In the genomic region with DNA sequence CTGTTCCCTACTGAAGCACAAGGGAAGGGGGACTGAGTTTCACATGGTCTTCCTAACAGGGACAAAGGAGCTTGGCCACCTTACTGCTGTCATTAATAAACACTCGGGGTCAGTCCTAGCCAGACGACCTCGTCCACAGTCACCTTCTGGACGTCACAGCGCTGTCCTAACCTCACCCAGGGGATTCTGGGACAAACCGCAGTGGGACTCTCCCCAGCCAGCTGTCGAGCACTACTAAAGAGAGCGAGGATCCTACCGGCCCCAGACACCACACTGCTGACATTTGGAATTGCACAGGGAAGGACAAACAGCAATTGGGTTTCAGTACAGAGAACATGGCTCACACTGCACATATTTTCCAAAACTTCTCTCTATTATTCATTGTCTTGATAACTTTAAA, we compare ENCODE assay signal across 27 mouse cellular contexts.
A peak's percentile ranks its signal among the peaks of the same experiment; 100 is the strongest.
DNase-seq lines count a peak whose midpoint lies in the region; ATAC-seq lines count a peak whose summit lies in the region.
"Had no signal": no experiment of that assay in that cellular context is flagged by ENCODE, and none has a peak within 500 bp of the region (broad histone marks: within the 10 kb centered on the region; RNA-seq: fewer than 3 reads in every experiment).

No protein-coding gene starts in this region.

- no peaks in the 10 kb centered on the region; the same call in 1 of the 2 replicates for H3K36me3 ChIP-seq in forebrain, embryonic 11.5 days (ENCODE audit: control insufficient read depth, insufficient read depth, low read length)
- H3K36me3 ChIP-seq in forebrain, embryonic 10.5 days (replicated peaks): peaks cover 37% of the 10 kb centered on the region
- no peaks in the 10 kb centered on the region for H3K36me3 ChIP-seq in hindbrain, embryonic 11.5 days (ENCODE audit: control insufficient read depth, insufficient read depth, low read length)
- peaks cover 36% of the 10 kb centered on the region for H3K36me3 ChIP-seq in hindbrain, embryonic 13.5 days
- H3K36me3 ChIP-seq in neural tube, embryonic 13.5 days: peaks cover 32% of the 10 kb centered on the region
- H3K36me3 ChIP-seq: intestine, embryonic 15.5 days; liver, embryonic 15.5 days; stomach, embryonic 15.5 days had no signal

- no peak overlapping the region for H3K9ac ChIP-seq in forebrain, embryonic 11.5 days (ENCODE audit: low read length)
- H3K9ac ChIP-seq in hindbrain, embryonic 11.5 days (ENCODE audit: low read depth, low read length): no peak overlapping the region
- no peak overlapping the region for H3K9ac ChIP-seq in hindbrain, embryonic 13.5 days
- H3K9ac ChIP-seq in neural tube, embryonic 13.5 days: no peak overlapping the region
- H3K9ac ChIP-seq: embryonic facial prominence, embryonic 13.5 days; hindbrain, embryonic 15.5 days; intestine, embryonic 15.5 days; limb, embryonic 12.5 days; liver, embryonic 15.5 days; stomach, embryonic 15.5 days had no signal

- 0 out of 2 replicates have a peak, but pooled peaks have one; percentile 21 for ATAC-seq in forebrain, embryonic 11.5 days (replicated peaks; ENCODE audit: low FRiP score)
- ATAC-seq in hindbrain, embryonic 11.5 days (ENCODE audit: low FRiP score): peak; percentile 33; the same call in 1 of the 2 replicates
- ATAC-seq in hindbrain, embryonic 13.5 days (ENCODE audit: low FRiP score): no peak
- peak; percentile 36; the same call in 1 of the 2 replicates for ATAC-seq in neural tube, embryonic 13.5 days (ENCODE audit: low read depth)
- ATAC-seq: intestine, embryonic 15.5 days; midbrain, embryonic 16.5 days had no signal

- H3K27me3 ChIP-seq in forebrain, embryonic 11.5 days (ENCODE audit: control insufficient read depth, insufficient read depth, low read length): no peaks in the 10 kb centered on the region
- no peaks in the 10 kb centered on the region for H3K27me3 ChIP-seq in forebrain, embryonic 10.5 days (ENCODE audit: poor library complexity, severe bottlenecking)
- H3K27me3 ChIP-seq in hindbrain, embryonic 11.5 days (ENCODE audit: control insufficient read depth, insufficient read depth, low read length): no peaks in the 10 kb centered on the region
- H3K27me3 ChIP-seq in hindbrain, embryonic 13.5 days: no peaks in the 10 kb centered on the region
- no peaks in the 10 kb centered on the region for H3K27me3 ChIP-seq in neural tube, embryonic 13.5 days
- H3K27me3 ChIP-seq: embryonic facial prominence, embryonic 13.5 days; hindbrain, embryonic 15.5 days; intestine, embryonic 15.5 days; limb, embryonic 12.5 days; liver, embryonic 15.5 days; stomach, embryonic 15.5 days had no signal

- WGBS in forebrain, embryonic 11.5 days: 79% methylated on average over 9 of the region's 9 CpGs
- 86% methylated on average over 9 of the region's 9 CpGs for whole genome bisulfite sequencing in forebrain, embryonic 10.5 days
- 69% methylated on average over 9 of the region's 9 CpGs for WGBS in hindbrain, embryonic 11.5 days
- WGBS in hindbrain, embryonic 13.5 days: 55% methylated on average over 9 of the region's 9 CpGs
- 64% methylated on average over 9 of the region's 9 CpGs for WGBS in neural tube, embryonic 13.5 days

- DNase-seq in forebrain, embryonic 11.5 days (ENCODE audit: low spot score): no peak
- no peak for DNase-seq in forebrain, embryonic 10.5 days (ENCODE audit: extremely low spot score, low spot score)
- DNase-seq in hindbrain, embryonic 11.5 days (ENCODE audit: low spot score): no peak
- DNase-seq in neural tube, embryonic 10.5 days (ENCODE audit: extremely low spot score, low spot score): no peak
- no peak for DNase-seq in adrenal gland, postnatal 25 days
- DNase-seq: adrenal gland, adult 8-10 months; cerebellum, adult 8-10 months; cerebellum, postnatal 25 days; gastrocnemius, postnatal 14 days; heart, postnatal 14 days; kidney, adult 2 months; kidney, postnatal 36 days; right cerebral cortex, postnatal 25 days; thymus, postnatal 25 days had no signal

- no peaks in the 10 kb centered on the region; the same call in 1 of the 2 replicates for H3K9me3 ChIP-seq in forebrain, embryonic 11.5 days (ENCODE audit: control insufficient read depth, low read length)
- no peaks in the 10 kb centered on the region; the same call in 1 of the 2 replicates for H3K9me3 ChIP-seq in forebrain, embryonic 10.5 days
- H3K9me3 ChIP-seq in hindbrain, embryonic 11.5 days (ENCODE audit: control insufficient read depth, low read length): no peaks in the 10 kb centered on the region
- H3K9me3 ChIP-seq in hindbrain, embryonic 13.5 days: 0 out of 2 replicates have a peak, but pooled peaks cover 8% of the 10 kb centered on the region
- H3K9me3 ChIP-seq in neural tube, embryonic 13.5 days: peaks cover 6% of the 10 kb centered on the region; the same call in 1 of the 2 replicates
- H3K9me3 ChIP-seq: embryonic facial prominence, embryonic 13.5 days; hindbrain, embryonic 15.5 days; intestine, embryonic 15.5 days; liver, embryonic 15.5 days; stomach, embryonic 15.5 days had no signal

- no peaks in the 10 kb centered on the region for H3K4me1 ChIP-seq in forebrain, embryonic 11.5 days (replicated peaks; ENCODE audit: control insufficient read depth, insufficient read depth, low read length)
- H3K4me1 ChIP-seq in forebrain, embryonic 10.5 days: no peaks in the 10 kb centered on the region
- no peaks in the 10 kb centered on the region for H3K4me1 ChIP-seq in hindbrain, embryonic 11.5 days (replicated peaks; ENCODE audit: control insufficient read depth, insufficient read depth, low read length)
- H3K4me1 ChIP-seq in hindbrain, embryonic 13.5 days (replicated peaks): peaks cover 2% of the 10 kb centered on the region
- H3K4me1 ChIP-seq in neural tube, embryonic 13.5 days (replicated peaks): peaks cover 4% of the 10 kb centered on the region; the same call in 1 of the 2 replicates
- H3K4me1 ChIP-seq: hindbrain, embryonic 15.5 days; intestine, embryonic 15.5 days; liver, embryonic 15.5 days; stomach, embryonic 15.5 days had no signal

- no peak overlapping the region for H3K27ac ChIP-seq in forebrain, embryonic 11.5 days (ENCODE audit: low read depth, low read length)
- no peak overlapping the region for H3K27ac ChIP-seq in forebrain, embryonic 10.5 days
- H3K27ac ChIP-seq in hindbrain, embryonic 11.5 days (ENCODE audit: low read depth, low read length): no peak overlapping the region
- no peak overlapping the region for H3K27ac ChIP-seq in hindbrain, embryonic 13.5 days
- no peak overlapping the region for H3K27ac ChIP-seq in neural tube, embryonic 13.5 days (replicated peaks)
- H3K27ac ChIP-seq: embryonic facial prominence, embryonic 13.5 days; hindbrain, embryonic 15.5 days; intestine, embryonic 15.5 days; layer of hippocampus, adult 2 months; left cerebral cortex, adult 2 months; limb, embryonic 12.5 days; liver, embryonic 15.5 days; stomach, embryonic 15.5 days had no signal

- no peak overlapping the region for H3K4me3 ChIP-seq in forebrain, embryonic 11.5 days (ENCODE audit: low read depth, low read length)
- no peak overlapping the region for H3K4me3 ChIP-seq in forebrain, embryonic 10.5 days
- no peak overlapping the region for H3K4me3 ChIP-seq in hindbrain, embryonic 11.5 days (ENCODE audit: low read depth, low read length)
- no peak overlapping the region for H3K4me3 ChIP-seq in hindbrain, embryonic 13.5 days
- H3K4me3 ChIP-seq in neural tube, embryonic 13.5 days: no peak overlapping the region
- H3K4me3 ChIP-seq: embryonic facial prominence, embryonic 13.5 days; erythroblast, embryonic 14.5 days; hindbrain, embryonic 15.5 days; intestine, embryonic 15.5 days; layer of hippocampus, adult 2 months; left cerebral cortex, adult 2 months; limb, embryonic 12.5 days; liver, embryonic 15.5 days; stomach, embryonic 15.5 days had no signal

- no peak overlapping the region for H3K4me2 ChIP-seq in forebrain, embryonic 11.5 days (ENCODE audit: low read depth, low read length, severe bottlenecking)
- no peak overlapping the region for H3K4me2 ChIP-seq in hindbrain, embryonic 11.5 days (replicated peaks; ENCODE audit: low read depth, low read length)
- H3K4me2 ChIP-seq in hindbrain, embryonic 13.5 days: no peak overlapping the region
- no peak overlapping the region for H3K4me2 ChIP-seq in neural tube, embryonic 13.5 days
- H3K4me2 ChIP-seq: embryonic facial prominence, embryonic 13.5 days; hindbrain, embryonic 15.5 days; intestine, embryonic 15.5 days; limb, embryonic 12.5 days; liver, embryonic 15.5 days; midbrain, embryonic 11.5 days; stomach, embryonic 15.5 days had no signal
